Mouse (Mus musculus) forebrain, embryonic 12.5 days (tissue): ENCODE results near the gene Selenot. TPM values are rescaled to one million over a fixed set of nuclear protein-coding genes. Genes with fewer than 3 reads are reported as not detected.

Experiments
- ATAC-seq: fragments of 200-750 bp; cut with Nextera tagmentation; 2 replicates; pipeline ENCODE4 v1.8.0; 2017; ENCODE audit warnings: moderate TSS enrichment; ENCODE audit not compliant: low FRiP score
- H3K27ac ChIP-seq: fragments of 300-500 bp; sonication (generic); 2 replicates; pipeline ENCODE4 v1.5.1; 2016; ENCODE audit warnings: mild to moderate bottlenecking
- H3K27me3 ChIP-seq: fragments of 300-500 bp; sonication (generic); 2 replicates; pipeline ENCODE4 v1.6.1; 2016; ENCODE audit warnings: mild to moderate bottlenecking
- H3K36me3 ChIP-seq: fragments of 300-500 bp; sonication (generic); replicated peaks from 2 replicates; pipeline ENCODE4 v1.6.1; 2016; ENCODE audit warnings: mild to moderate bottlenecking
- H3K4me1 ChIP-seq: fragments of 300-500 bp; sonication (generic); 2 replicates; pipeline ENCODE4 v1.6.1; 2016
- H3K4me2 ChIP-seq: fragments of 300-500 bp; sonication (generic); 2 replicates; pipeline ENCODE4 v1.6.1; 2016; ENCODE audit warnings: mild to moderate bottlenecking, moderate library complexity
- H3K4me3 ChIP-seq: fragments of 300-500 bp; sonication (generic); replicated peaks from 2 replicates; pipeline ENCODE4 v1.5.1; 2016; ENCODE audit warnings: mild to moderate bottlenecking
- H3K9ac ChIP-seq: fragments of 300-500 bp; sonication (generic); 2 replicates; pipeline ENCODE4 v1.6.1; 2016; ENCODE audit warnings: mild to moderate bottlenecking
- H3K9me3 ChIP-seq: fragments of 300-500 bp; sonication (generic); 2 replicates; pipeline ENCODE4 v1.6.1; 2016
- WGBS: fragments of 180-500 bp; shearing (Covaris S2); methylation state at CpG from one replicate; pipeline ENCODE4 v1.1.7; 2016; 5-methylcytosine and 5-hydroxymethylcytosine counted together
- polyA plus RNA-seq: library from polyadenylated mRNA; unstranded; fragments of >200 nt; fragmentation: Nextera tagmentation; extraction: Ambion mirVana; gene quantifications from 2 replicates; pipeline ENCODE4 v1.2.1, GENCODE M21; 2016

The Selenot gene
- 21.1 and 23.6 TPM in 2 replicates for polyA plus RNA-seq

DNA sequence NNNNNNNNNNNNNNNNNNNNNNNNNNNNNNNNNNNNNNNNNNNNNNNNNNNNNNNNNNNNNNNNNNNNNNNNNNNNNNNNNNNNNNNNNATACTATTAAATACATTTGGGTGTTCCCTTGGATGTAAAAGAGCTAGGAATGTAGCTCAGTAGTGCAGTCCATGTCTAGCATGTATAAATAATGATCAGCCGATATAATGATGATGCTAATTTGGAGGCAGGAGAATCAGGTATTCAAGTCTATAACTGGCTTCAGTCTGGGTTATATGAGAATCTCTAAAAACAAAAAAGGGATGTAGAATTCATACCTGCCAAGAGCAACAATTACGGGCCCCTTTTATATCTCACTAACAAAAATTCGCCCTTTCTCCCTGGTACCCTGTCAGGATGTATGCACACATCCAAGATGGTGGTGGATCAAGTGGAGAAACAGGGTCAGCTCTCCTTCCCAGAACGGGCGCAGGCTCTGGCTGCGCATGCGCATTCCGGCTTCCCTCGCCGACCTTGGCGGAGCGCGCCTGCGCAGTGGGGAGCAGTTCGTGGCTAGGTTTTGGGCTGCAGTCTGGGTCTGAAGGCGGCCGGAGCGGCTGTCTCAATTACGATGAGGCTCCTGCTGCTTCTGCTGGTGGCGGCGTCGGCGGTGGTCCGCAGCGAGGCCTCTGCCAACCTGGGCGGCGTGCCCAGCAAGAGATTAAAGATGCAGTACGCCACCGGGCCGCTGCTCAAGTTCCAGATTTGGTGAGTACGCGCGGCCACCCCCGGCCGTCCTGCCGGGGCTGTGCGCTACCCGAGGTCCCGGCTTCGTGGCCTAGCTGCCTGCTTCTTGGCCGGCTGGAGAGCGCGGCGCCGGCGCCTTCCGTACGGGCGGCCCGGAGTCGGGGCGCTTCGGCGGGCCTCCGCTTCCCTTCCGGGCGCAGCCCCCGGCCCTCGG is at the start of gene Selenot:
Gene Selenot (plus strand): TSS at position 500 of the 930 bp plus-strand sequence.
- WGBS: under 1% methylated on average over 58 of the region's 59 CpGs

GRCm38 (mm10) chr3:58536573-58536972 is 39.9 kb upstream of the Selenot start:
- Histone ChIP-seq H3K36me3 (peaks cover 43% of the 10 kb centered on the region), H3K9ac (no peak overlapping the region), H3K27ac (no peak overlapping the region), H3K4me1 (no peaks in the 10 kb centered on the region), H3K9me3 (no peaks in the 10 kb centered on the region), H3K4me3 (no peak overlapping the region), H3K4me2 (no peak overlapping the region), H3K27me3 (no peaks in the 10 kb centered on the region)
- WGBS: 91% methylated on average over 3 of the region's 3 CpGs
- no peak for ATAC-seq

More for the DNA sequence above, at the start of gene Selenot:
- Histone ChIP-seq H3K36me3 (peaks cover 10% of the 10 kb centered on the region), H3K9ac (peak within 1 kb of the TSS; percentile 98), H3K4me3 (peak within 1 kb of the TSS; percentile 95), H3K4me1 (peaks cover 9% of the 10 kb centered on the region), H3K27me3 (no peaks in the 10 kb centered on the region), H3K27ac (peak within 1 kb of the TSS; percentile 100), H3K9me3 (no peaks in the 10 kb centered on the region), H3K4me2 (peak within 1 kb of the TSS; percentile 58)
- peak; percentile 95 for ATAC-seq

- no peak overlapping the region for H3K27ac ChIP-seq
- ATAC-seq: no peak
- 90% methylated on average over 1 of the region's 1 CpGs for WGBS
- H3K9me3 ChIP-seq: no peaks in the 10 kb centered on the region
- no peak overlapping the region for H3K9ac ChIP-seq
- H3K27me3 ChIP-seq: no peaks in the 10 kb centered on the region
- H3K4me3 ChIP-seq: no peak overlapping the region
- no peaks in the 10 kb centered on the region for H3K4me1 ChIP-seq
- H3K36me3 ChIP-seq: peaks cover 78% of the 10 kb centered on the region
- H3K4me2 ChIP-seq: no peak overlapping the region
Observed at GRCm38 (mm10) chr3:58552001-58552811, 24.2 kb upstream of the Selenot start.

GRCm38 (mm10) chr3:58556649-58557048 is 19.8 kb upstream of the Selenot start:
- no peak overlapping the region for H3K4me2 ChIP-seq
- no peak overlapping the region for H3K27ac ChIP-seq
- no peak overlapping the region for H3K9ac ChIP-seq
- H3K36me3 ChIP-seq: peaks cover 51% of the 10 kb centered on the region
- no peaks in the 10 kb centered on the region for H3K27me3 ChIP-seq
- no peak for ATAC-seq
- no peaks in the 10 kb centered on the region for H3K9me3 ChIP-seq
- H3K4me3 ChIP-seq: no peak overlapping the region
- 83% methylated on average over 7 of the region's 7 CpGs for WGBS
- no peaks in the 10 kb centered on the region for H3K4me1 ChIP-seq

- Histone ChIP-seq H3K36me3 (peaks cover 21% of the 10 kb centered on the region), H3K4me2 (no peak overlapping the region), H3K9me3 (no peaks in the 10 kb centered on the region), H3K4me1 (no peaks in the 10 kb centered on the region), H3K27ac (no peak overlapping the region), H3K27me3 (no peaks in the 10 kb centered on the region), H3K4me3 (no peak overlapping the region), H3K9ac (no peak overlapping the region)
- WGBS: 35% methylated on average over 2 of the region's 2 CpGs
- ATAC-seq: no peak
Observed at GRCm38 (mm10) chr3:58559887-58560286, 16.5 kb upstream of the Selenot start.

- Histone ChIP-seq H3K36me3 (peaks cover 7% of the 10 kb centered on the region), H3K27me3 (no peaks in the 10 kb centered on the region), H3K27ac (no peak overlapping the region), H3K4me3 (no peak overlapping the region), H3K9ac (no peak overlapping the region), H3K9me3 (no peaks in the 10 kb centered on the region), H3K4me2 (no peak overlapping the region), H3K4me1 (no peaks in the 10 kb centered on the region)
- no peak for ATAC-seq
- WGBS: 22% methylated on average over 2 of the region's 2 CpGs
Observed at GRCm38 (mm10) chr3:58561437-58561836, 15.0 kb upstream of the Selenot start.

DNA sequence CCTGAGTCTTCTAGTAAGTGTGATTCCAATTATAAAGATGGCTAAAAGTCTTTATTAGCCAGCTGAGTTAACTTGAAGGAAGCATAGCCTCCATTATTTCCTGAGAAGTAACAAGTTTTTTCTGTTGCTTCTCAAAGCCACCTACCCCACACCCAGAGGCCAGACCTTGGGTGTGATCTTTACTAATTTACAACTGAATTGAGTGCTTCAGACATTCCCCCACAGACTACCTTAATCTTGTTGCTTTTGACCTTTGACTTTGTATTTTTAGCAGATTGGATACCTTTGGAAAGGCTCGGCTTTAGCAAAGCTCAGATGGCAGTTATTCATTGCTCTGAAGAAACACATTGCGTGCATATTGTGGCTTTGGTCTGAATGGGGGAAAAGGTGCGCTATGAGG is 5.6 kb upstream of the Selenot start:
- H3K9ac ChIP-seq: no peak overlapping the region
- WGBS: 93% methylated on average over 3 of the region's 3 CpGs
- H3K27me3 ChIP-seq: no peaks in the 10 kb centered on the region
- H3K4me1 ChIP-seq: no peaks in the 10 kb centered on the region
- no peak overlapping the region for H3K4me2 ChIP-seq
- no peaks in the 10 kb centered on the region for H3K36me3 ChIP-seq
- no peaks in the 10 kb centered on the region for H3K9me3 ChIP-seq
- no peak overlapping the region for H3K27ac ChIP-seq
- ATAC-seq: no peak
- H3K4me3 ChIP-seq: no peak overlapping the region

DNA sequence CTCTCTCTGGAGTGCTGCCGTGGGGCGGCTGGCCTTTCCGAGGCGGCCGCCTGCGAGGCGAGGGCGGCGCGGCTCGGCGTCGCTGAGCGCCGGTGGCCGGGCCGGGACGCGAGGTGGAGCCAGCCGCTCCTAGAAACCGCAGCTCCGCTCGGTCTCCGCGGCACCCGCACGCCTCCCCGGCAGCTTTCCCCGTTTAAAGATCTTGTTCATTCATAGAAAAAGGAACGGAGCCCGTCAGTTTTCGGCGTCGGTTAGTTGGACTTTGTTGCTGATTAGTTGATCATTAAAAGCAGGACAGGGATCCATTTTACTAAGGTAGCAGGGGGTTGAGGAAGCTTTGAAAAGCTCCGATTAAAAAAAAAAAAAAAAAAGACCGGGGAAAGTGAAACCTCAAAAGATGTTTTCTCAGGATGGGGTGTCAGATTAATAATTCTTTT is 649 bp downstream of the Selenot start:
- H3K27me3 ChIP-seq: no peaks in the 10 kb centered on the region
- H3K4me2 ChIP-seq: peak overlapping the region; percentile 58
- H3K27ac ChIP-seq: peak overlapping the region; percentile 100
- ATAC-seq: peak; percentile 82
- WGBS: 0% methylated on average over 36 of the region's 36 CpGs
- H3K9ac ChIP-seq: peak overlapping the region; percentile 98
- no peaks in the 10 kb centered on the region for H3K9me3 ChIP-seq
- peaks cover 10% of the 10 kb centered on the region for H3K36me3 ChIP-seq
- H3K4me3 ChIP-seq: peak overlapping the region; percentile 95
- H3K4me1 ChIP-seq: peaks cover 9% of the 10 kb centered on the region

GRCm38 (mm10) chr3:58577506-58578050 is 1.1 kb downstream of the Selenot start:
- peaks cover 9% of the 10 kb centered on the region for H3K4me1 ChIP-seq
- WGBS: 20% methylated on average over 8 of the region's 8 CpGs
- ATAC-seq: no peak
- H3K9ac ChIP-seq: peak overlapping the region; percentile 98
- peak overlapping the region; percentile 58 for H3K4me2 ChIP-seq
- peak overlapping the region; percentile 95 for H3K4me3 ChIP-seq
- H3K27ac ChIP-seq: no peak overlapping the region
- H3K36me3 ChIP-seq: peaks cover 12% of the 10 kb centered on the region
- H3K9me3 ChIP-seq: no peaks in the 10 kb centered on the region
- H3K27me3 ChIP-seq: no peaks in the 10 kb centered on the region

GRCm38 (mm10) chr3:58581530-58581929 is 5.1 kb downstream of the Selenot start:
- no peak for ATAC-seq
- no peak overlapping the region for H3K9ac ChIP-seq
- H3K36me3 ChIP-seq: peaks cover 22% of the 10 kb centered on the region
- no peak overlapping the region for H3K4me2 ChIP-seq
- peaks cover 9% of the 10 kb centered on the region for H3K4me1 ChIP-seq
- WGBS: 95% methylated on average over 4 of the region's 4 CpGs
- no peak overlapping the region for H3K4me3 ChIP-seq
- no peaks in the 10 kb centered on the region for H3K27me3 ChIP-seq
- no peak overlapping the region for H3K27ac ChIP-seq
- no peaks in the 10 kb centered on the region for H3K9me3 ChIP-seq

DNA sequence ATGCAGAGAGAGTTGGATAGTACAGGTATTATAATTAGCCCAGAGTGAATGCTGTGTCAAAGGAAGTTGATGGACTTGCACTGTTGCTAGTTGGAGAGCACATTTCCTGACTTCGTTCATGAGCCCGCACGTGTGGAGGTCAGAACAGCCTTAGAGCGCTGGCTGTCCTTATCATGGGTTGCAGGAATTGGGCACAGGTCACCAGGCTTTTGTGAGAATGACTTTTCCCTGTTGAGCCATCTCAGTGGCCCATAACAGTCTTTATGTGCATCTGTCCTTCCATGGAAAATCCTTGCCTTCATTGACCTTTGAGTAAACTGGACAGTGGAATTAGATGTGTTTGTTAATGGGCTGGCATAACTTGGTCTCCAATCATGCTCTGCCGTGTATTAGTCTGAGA is 5.9 kb downstream of the Selenot start:
- Histone ChIP-seq H3K4me2 (no peak overlapping the region), H3K4me1 (peaks cover 9% of the 10 kb centered on the region), H3K27ac (no peak overlapping the region), H3K36me3 (peaks cover 26% of the 10 kb centered on the region), H3K9ac (no peak overlapping the region), H3K27me3 (no peaks in the 10 kb centered on the region), H3K4me3 (no peak overlapping the region), H3K9me3 (no peaks in the 10 kb centered on the region)
- no peak for ATAC-seq
- 89% methylated on average over 5 of the region's 5 CpGs for WGBS

DNA sequence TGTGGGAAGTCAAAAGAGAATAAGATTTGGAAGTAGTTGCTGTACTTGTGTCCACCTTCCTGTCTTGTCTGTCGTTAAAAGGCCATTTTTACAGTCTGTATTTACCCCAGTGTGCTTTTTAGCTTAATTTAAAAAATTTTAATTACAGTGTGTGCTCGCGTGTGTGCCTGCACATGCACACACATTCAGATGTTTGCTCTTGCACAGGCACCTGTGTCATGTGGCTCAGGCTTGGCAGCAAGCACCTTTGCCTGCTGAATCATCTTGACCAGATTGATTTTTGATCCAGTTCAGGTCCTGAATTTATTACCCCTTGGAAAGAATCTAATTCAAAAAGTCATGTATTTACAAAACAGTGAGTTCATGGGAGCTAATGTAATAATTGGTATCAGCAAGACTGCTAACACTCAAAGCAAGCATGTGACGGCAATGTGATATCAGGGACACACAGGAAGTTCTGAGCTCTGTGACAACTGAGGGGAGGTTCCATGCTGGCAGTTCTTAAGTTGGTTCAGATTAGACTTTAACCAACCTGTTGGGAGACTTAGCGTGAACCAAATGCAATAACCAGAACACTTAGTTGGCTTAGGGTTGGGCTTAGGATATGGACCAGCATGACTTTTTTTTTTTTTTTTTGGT is 6.5 kb downstream of the Selenot start:
- 92% methylated on average over 5 of the region's 5 CpGs for WGBS
- Histone ChIP-seq H3K36me3 (peaks cover 32% of the 10 kb centered on the region), H3K27ac (no peak overlapping the region), H3K4me3 (no peak overlapping the region), H3K9me3 (no peaks in the 10 kb centered on the region), H3K4me1 (peaks cover 8% of the 10 kb centered on the region), H3K9ac (no peak overlapping the region), H3K4me2 (no peak overlapping the region), H3K27me3 (no peaks in the 10 kb centered on the region)
- no peak for ATAC-seq
